Mouse (Mus musculus) limb, embryonic 12.5 days (tissue): ENCODE results near the gene Urb1. TPM values are rescaled to one million over a fixed set of nuclear protein-coding genes. Genes with fewer than 3 reads are reported as not detected.

Source experiments
- ATAC-seq: fragments of 200-750 bp; cut with Nextera tagmentation; 2 replicates; pipeline ENCODE4 v1.8.0; 2017; ENCODE audit warnings: low read depth, moderate TSS enrichment; ENCODE audit not compliant: insufficient number of reproducible peaks, insufficient read depth, low FRiP score, low TSS enrichment
- H3K27ac ChIP-seq: fragments of 300-500 bp; sonication (generic); 2 replicates; pipeline ENCODE4 v1.5.1; 2016; ENCODE audit warnings: mild to moderate bottlenecking, moderate library complexity
- H3K27me3 ChIP-seq: fragments of 300-500 bp; sonication (generic); 2 replicates; pipeline ENCODE4 v1.6.1; 2016; ENCODE audit warnings: mild to moderate bottlenecking, moderate library complexity
- H3K36me3 ChIP-seq: fragments of 300-500 bp; sonication (generic); 2 replicates; pipeline ENCODE4 v1.6.1; 2016; ENCODE audit warnings: mild to moderate bottlenecking, moderate library complexity
- H3K4me1 ChIP-seq: fragments of 300-500 bp; sonication (generic); replicated peaks from 2 replicates; pipeline ENCODE4 v1.6.1; 2016
- H3K4me2 ChIP-seq: fragments of 300-500 bp; sonication (generic); 2 replicates; pipeline ENCODE4 v1.6.1; 2016; ENCODE audit warnings: mild to moderate bottlenecking, moderate library complexity
- H3K4me3 ChIP-seq: fragments of 300-500 bp; sonication (generic); replicated peaks from 2 replicates; pipeline ENCODE4 v1.5.1; 2016; ENCODE audit warnings: mild to moderate bottlenecking
- H3K9ac ChIP-seq: fragments of 300-500 bp; sonication (generic); replicated peaks from 2 replicates; pipeline ENCODE4 v1.6.1; 2016; ENCODE audit warnings: mild to moderate bottlenecking, moderate library complexity
- H3K9me3 ChIP-seq: fragments of 300-500 bp; sonication (generic); 2 replicates; pipeline ENCODE4 v1.6.1; 2016; ENCODE audit warnings: mild to moderate bottlenecking, moderate library complexity
- WGBS: fragments of 180-500 bp; shearing (Covaris S2); methylation state at CpG from one replicate; pipeline ENCODE4 v1.1.7; 2016; 5-methylcytosine and 5-hydroxymethylcytosine counted together
- polyA plus RNA-seq: library from polyadenylated mRNA; unstranded; fragments of >200 nt; fragmentation: Nextera tagmentation; extraction: Ambion mirVana; gene quantifications from 2 replicates; pipeline ENCODE4 v1.2.1, GENCODE M21; 2016

The Urb1 gene
- polyA plus RNA-seq, 1 experiment from 2014 or later, result 12.7 TPM

- Histone ChIP-seq H3K27me3 (no peaks in the 10 kb centered on the region), H3K4me3 (no peak overlapping the region), H3K9ac (no peak overlapping the region), H3K4me1 (no peaks in the 10 kb centered on the region), H3K9me3 (no peaks in the 10 kb centered on the region), H3K36me3 (peaks cover 87% of the 10 kb centered on the region), H3K4me2 (no peak overlapping the region), H3K27ac (no peak overlapping the region)
- WGBS, result 88% methylated on average over 9 of the region's 9 CpGs
- no peak for ATAC-seq
Observed at GRCm38 (mm10) chr16:90765195-90765877, 44.9 kb downstream of the Urb1 start.

DNA sequence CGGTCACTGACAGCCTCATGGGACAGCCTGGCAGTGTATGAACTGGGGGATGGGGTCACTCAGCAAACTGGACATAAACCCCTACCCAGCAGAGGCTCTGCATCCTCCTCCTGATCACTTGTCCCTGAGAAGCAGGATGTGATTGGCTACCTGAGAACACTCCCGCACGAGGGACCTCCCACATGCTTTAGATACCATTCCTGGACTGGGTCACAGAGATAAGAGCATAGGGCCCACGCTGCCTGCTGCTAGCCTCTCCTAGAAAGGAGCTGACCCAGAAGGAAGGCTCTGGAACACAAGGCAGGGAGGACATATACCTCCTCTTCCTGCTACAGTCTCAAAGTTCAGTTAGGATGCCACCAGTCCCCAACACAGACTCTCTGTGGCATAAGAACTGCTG is 49.7 kb downstream of the Urb1 start:
- no peak for ATAC-seq
- no peak overlapping the region for H3K4me3 ChIP-seq
- peaks cover 89% of the 10 kb centered on the region for H3K36me3 ChIP-seq
- H3K4me2 ChIP-seq, result no peak overlapping the region
- H3K9ac ChIP-seq, result no peak overlapping the region
- H3K9me3 ChIP-seq, result no peaks in the 10 kb centered on the region
- H3K27me3 ChIP-seq, result no peaks in the 10 kb centered on the region
- H3K4me1 ChIP-seq, result no peaks in the 10 kb centered on the region
- 75% methylated on average over 4 of the region's 4 CpGs for WGBS
- H3K27ac ChIP-seq, result no peak overlapping the region

DNA sequence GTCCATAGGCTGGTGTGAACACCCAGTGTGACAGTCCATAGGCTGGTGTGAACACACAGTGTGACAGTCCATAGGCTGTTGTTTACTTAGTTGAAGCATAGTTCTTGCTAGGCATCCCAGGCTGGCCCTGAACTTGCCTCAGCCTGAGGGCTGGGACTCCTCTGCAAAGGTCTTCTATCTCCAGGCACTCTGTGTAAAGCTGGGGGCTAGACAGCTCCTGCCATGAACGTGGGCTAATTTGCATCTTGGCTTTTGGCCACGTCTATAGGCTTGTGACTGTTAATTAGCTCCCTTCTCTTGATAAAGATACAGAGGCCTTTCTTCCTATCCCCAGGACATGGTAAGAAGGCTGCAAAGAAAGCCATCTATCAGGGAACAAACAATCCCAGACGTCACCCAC is 50.9 kb downstream of the Urb1 start:
- no peak overlapping the region for H3K27ac ChIP-seq
- no peaks in the 10 kb centered on the region for H3K9me3 ChIP-seq
- H3K27me3 ChIP-seq, result no peaks in the 10 kb centered on the region
- H3K9ac ChIP-seq, result no peak overlapping the region
- H3K36me3 ChIP-seq, result peaks cover 93% of the 10 kb centered on the region
- no peak for ATAC-seq
- H3K4me3 ChIP-seq, result no peak overlapping the region
- H3K4me2 ChIP-seq, result no peak overlapping the region
- 76% methylated on average over 3 of the region's 3 CpGs for WGBS
- no peaks in the 10 kb centered on the region for H3K4me1 ChIP-seq

GRCm38 (mm10) chr16:90753386-90753941 is 56.7 kb downstream of the Urb1 start:
- H3K4me1 ChIP-seq, result no peaks in the 10 kb centered on the region
- 92% methylated on average over 13 of the region's 13 CpGs for WGBS
- peaks cover 79% of the 10 kb centered on the region for H3K36me3 ChIP-seq
- no peak overlapping the region for H3K9ac ChIP-seq
- no peak overlapping the region for H3K27ac ChIP-seq
- no peaks in the 10 kb centered on the region for H3K27me3 ChIP-seq
- no peak for ATAC-seq
- no peak overlapping the region for H3K4me3 ChIP-seq
- H3K4me2 ChIP-seq, result no peak overlapping the region
- H3K9me3 ChIP-seq, result no peaks in the 10 kb centered on the region

- H3K4me3 ChIP-seq, result no peak overlapping the region
- H3K9ac ChIP-seq, result no peak overlapping the region
- H3K36me3 ChIP-seq, result peaks cover 29% of the 10 kb centered on the region
- no peaks in the 10 kb centered on the region for H3K27me3 ChIP-seq
- H3K4me2 ChIP-seq, result no peak overlapping the region
- no peaks in the 10 kb centered on the region for H3K9me3 ChIP-seq
- H3K27ac ChIP-seq, result no peak overlapping the region
- WGBS, result 92% methylated on average over 7 of the region's 7 CpGs
- H3K4me1 ChIP-seq, result no peaks in the 10 kb centered on the region; the same call in 1 of the 2 replicates
- ATAC-seq, result no peak
Observed at GRCm38 (mm10) chr16:90748169-90748568, 62.0 kb downstream of the Urb1 start.

DNA sequence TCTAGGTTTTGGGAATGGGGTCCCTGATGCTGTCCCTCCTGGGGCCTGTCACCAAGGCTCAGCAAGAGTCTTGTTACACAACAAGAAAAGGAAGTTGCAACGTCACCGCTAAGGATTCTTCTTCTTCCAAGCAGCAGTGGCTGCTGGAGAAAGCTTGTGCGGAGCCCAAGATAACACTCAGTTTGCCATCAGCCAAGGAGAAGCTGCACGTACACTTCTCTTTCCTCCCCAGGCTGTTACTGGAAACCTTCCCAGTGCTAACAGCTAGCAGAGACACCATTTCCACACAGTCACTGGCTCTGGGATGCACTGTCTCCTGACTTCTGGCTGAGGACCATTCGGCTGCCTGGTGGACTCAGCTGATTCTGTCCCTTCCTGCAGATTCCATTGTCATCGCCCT is 63.1 kb downstream of the Urb1 start:
- Histone ChIP-seq H3K36me3 (peaks cover 19% of the 10 kb centered on the region), H3K9ac (no peak overlapping the region), H3K27ac (no peak overlapping the region), H3K4me3 (no peak overlapping the region), H3K9me3 (no peaks in the 10 kb centered on the region), H3K4me1 (no peaks in the 10 kb centered on the region; the same call in 1 of the 2 replicates), H3K27me3 (no peaks in the 10 kb centered on the region), H3K4me2 (no peak overlapping the region)
- WGBS, result 91% methylated on average over 6 of the region's 6 CpGs
- ATAC-seq, result no peak

GRCm38 (mm10) chr16:90738092-90738956 is 71.9 kb downstream of the Urb1 start, which contains the start of gene Mrap:
Gene Mrap, plus strand, starts transcription at chr16:90738207.
- no peak for ATAC-seq
- no peaks in the 10 kb centered on the region for H3K36me3 ChIP-seq
- no peaks in the 10 kb centered on the region; the same call in 1 of the 2 replicates for H3K4me1 ChIP-seq
- no peak within 1 kb of the TSS for H3K4me3 ChIP-seq
- no peaks in the 10 kb centered on the region for H3K9me3 ChIP-seq
- H3K9ac ChIP-seq, result no peak within 1 kb of the TSS
- H3K4me2 ChIP-seq, result no peak within 1 kb of the TSS
- WGBS, result 85% methylated on average over 26 of the region's 26 CpGs
- H3K27me3 ChIP-seq, result no peaks in the 10 kb centered on the region
- H3K27ac ChIP-seq, result no peak within 1 kb of the TSS

GRCm38 (mm10) chr16:90736672-90737270 is 73.4 kb downstream of the Urb1 start:
- H3K9ac ChIP-seq, result no peak overlapping the region
- no peak overlapping the region for H3K4me3 ChIP-seq
- no peaks in the 10 kb centered on the region for H3K9me3 ChIP-seq
- no peak for ATAC-seq
- H3K4me1 ChIP-seq, result no peaks in the 10 kb centered on the region
- no peaks in the 10 kb centered on the region for H3K27me3 ChIP-seq
- H3K4me2 ChIP-seq, result no peak overlapping the region
- WGBS, result 52% methylated on average over 10 of the region's 10 CpGs
- no peak overlapping the region for H3K27ac ChIP-seq
- no peaks in the 10 kb centered on the region for H3K36me3 ChIP-seq

GRCm38 (mm10) chr16:90735611-90736010 is 74.6 kb downstream of the Urb1 start:
- no peak overlapping the region for H3K9ac ChIP-seq
- ATAC-seq, result no peak
- 85% methylated on average over 4 of the region's 4 CpGs for WGBS
- H3K4me3 ChIP-seq, result no peak overlapping the region
- H3K4me1 ChIP-seq, result no peaks in the 10 kb centered on the region
- no peaks in the 10 kb centered on the region for H3K36me3 ChIP-seq
- H3K27ac ChIP-seq, result no peak overlapping the region
- no peaks in the 10 kb centered on the region for H3K9me3 ChIP-seq
- no peaks in the 10 kb centered on the region for H3K27me3 ChIP-seq
- no peak overlapping the region for H3K4me2 ChIP-seq

- Histone ChIP-seq H3K4me3 (peak within 1 kb of the TSS; percentile 88), H3K4me1 (peaks cover 10% of the 10 kb centered on the region), H3K9me3 (no peaks in the 10 kb centered on the region), H3K9ac (peak within 1 kb of the TSS; percentile 79), H3K27ac (peak within 1 kb of the TSS; percentile 87), H3K4me2 (peak within 1 kb of the TSS; percentile 99), H3K27me3 (no peaks in the 10 kb centered on the region), H3K36me3 (peaks cover 22% of the 10 kb centered on the region)
- whole genome bisulfite sequencing, result under 1% methylated on average over 53 of the region's 53 CpGs
- ATAC-seq, result peak; percentile 91
Observed at GRCm38 (mm10) chr16:90727233-90728115, 82.7 kb downstream of the Urb1 start, which contains the start of gene Mis18a. Gene Mis18a, minus strand, starts transcription at chr16:90727404.
